Mouse (Mus musculus) brain, embryonic 14.5 days (tissue): ENCODE results near the gene Gimap8. TPM values are rescaled to one million over a fixed set of nuclear protein-coding genes. Genes with fewer than 3 reads are reported as not detected.

Experiments
- DNase-seq: peaks from one replicate; pipeline ENCODE4 v3.0.0-alpha.2; 2011; ENCODE audit warnings: low read depth
- CTCF ChIP-seq: fragments of 200-500 bp; IDR thresholded peaks from 2 replicates; pipeline ENCODE4 v1.5.1; 2012; ENCODE audit warnings: inconsistent platforms, mild to moderate bottlenecking, moderate library complexity, borderline replicate concordance; ENCODE audit not compliant: insufficient read depth, insufficient read length; ENCODE audit errors: extremely low read depth
- POLR2A ChIP-seq: fragments of 200-500 bp; IDR thresholded peaks from 2 replicates; pipeline ENCODE4 v1.6.1; 2012; ENCODE audit warnings: mild to moderate bottlenecking, inconsistent platforms, borderline replicate concordance; ENCODE audit not compliant: poor library complexity, insufficient read depth, insufficient read length, severe bottlenecking; ENCODE audit errors: extremely low read depth
- polyA plus RNA-seq: library from polyadenylated mRNA; depleted of rRNA; stranded (reverse); fragments of >200 nt; gene quantifications from 2 replicates; pipeline ENCODE4 v1.2.3, GENCODE M21; 2012; rRNA removed

The Gimap8 gene
- polyA plus RNA-seq, 1 experiment: 1.6 TPM

DNA sequence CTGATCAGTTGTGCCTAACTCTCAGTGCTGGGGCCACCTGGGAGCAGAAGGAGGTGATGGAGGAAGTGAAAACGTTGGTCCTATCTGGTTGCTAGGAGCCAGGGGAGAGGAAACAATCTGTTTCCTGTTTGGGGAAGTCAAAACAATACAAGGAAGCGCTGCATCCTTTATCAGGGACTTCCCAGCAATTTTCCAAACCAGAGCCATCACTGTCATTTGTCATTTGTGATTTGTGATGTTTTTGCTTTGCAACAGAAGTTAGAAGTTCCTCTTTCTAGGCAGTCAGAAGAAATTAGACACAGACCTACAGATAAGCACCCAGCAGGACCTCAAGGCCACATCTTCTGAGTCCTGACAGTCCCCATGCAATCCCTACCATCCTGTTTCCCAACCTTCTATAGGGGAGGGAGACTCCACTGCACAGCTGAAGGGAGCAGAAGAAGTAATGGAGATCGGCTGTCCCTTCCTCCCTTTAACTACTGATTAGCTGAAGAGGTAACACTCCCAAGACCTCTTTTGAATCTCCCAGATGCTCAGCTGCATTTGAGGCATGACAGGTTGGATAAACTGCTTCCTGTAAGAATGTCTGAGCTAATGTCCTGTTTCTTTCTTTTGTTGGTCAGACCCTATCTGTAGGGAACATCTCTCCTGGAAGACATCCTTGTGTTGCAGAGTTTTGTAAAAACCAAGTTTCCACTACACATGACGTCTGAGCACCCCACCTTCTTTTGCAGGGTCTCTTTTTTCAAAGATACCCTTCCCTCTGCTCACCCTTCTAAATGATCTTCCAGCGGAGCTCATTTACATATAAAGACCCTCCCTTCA is 53.4 kb downstream of the Gimap8 start:
- no peak for TF ChIP-seq CTCF
- TF ChIP-seq POLR2A: no peak
- no peak for DNase-seq

DNA sequence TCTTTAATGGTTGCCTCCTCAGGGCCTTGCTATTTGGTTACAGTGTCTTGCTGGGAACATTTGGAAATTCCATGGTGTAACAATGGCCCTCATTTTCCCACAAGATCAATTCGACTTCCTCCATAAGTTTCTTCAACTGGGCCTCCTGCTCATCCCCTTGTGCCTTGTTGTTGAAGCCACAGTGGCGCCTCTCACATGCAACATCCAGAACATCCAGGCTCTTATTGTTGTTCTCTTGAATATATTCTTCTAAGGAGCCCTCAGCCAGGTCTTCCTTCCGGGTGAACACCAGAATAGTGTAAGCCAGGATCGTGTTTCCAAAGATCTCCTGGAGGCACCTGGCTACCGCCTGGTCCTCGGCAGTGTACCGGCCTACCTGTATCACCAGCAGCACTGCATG is 55.1 kb downstream of the Gimap8 start:
- TF ChIP-seq POLR2A: no peak
- TF ChIP-seq CTCF: no peak

DNA sequence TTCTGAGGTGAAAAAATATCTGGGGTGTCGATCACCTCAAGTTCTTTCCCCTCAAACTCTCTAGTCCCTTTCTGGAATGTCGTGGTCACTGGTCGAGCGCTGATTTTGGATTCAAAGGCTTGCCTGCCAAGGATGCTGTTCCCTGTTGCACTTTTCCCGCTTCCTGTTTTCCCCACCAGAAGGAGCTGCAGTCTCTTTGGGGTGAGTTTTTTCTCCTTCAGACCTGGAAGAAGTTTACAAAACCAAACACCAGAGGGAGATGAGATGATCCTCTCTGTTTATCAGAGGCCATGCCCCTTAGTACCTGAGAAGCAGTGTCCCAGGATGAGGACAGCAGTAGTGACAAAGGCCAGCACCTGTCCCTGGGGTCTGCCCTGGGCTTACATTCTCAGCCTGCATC is 55.6 kb downstream of the Gimap8 start:
- TF ChIP-seq POLR2A (no peak), CTCF (no peak)

More for the DNA sequence above, 55.1 kb downstream of the Gimap8 start:
- DNase-seq: no peak

DNA sequence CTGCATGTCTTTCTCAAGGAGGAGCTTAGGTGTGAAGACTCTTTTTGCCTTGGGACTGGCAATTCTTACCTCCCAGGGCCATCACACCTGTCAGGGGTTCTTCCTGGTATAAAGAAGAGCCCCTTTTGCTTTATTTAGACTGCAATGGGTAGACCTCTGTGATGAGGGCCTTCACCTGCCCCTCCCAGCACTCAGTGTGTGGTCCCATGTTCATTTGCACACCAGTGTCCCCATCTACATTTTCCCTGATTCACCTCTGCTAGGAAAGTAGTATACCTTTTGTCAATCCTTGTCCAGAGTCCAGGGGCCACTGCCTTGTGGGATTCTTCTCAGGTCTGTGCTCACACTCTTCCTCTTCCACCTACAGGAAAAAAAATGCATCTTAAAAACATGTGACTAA is 57.1 kb downstream of the Gimap8 start:
- DNase-seq: no peak

More for the DNA sequence above, 55.6 kb downstream of the Gimap8 start:
- DNase-seq: no peak

DNA sequence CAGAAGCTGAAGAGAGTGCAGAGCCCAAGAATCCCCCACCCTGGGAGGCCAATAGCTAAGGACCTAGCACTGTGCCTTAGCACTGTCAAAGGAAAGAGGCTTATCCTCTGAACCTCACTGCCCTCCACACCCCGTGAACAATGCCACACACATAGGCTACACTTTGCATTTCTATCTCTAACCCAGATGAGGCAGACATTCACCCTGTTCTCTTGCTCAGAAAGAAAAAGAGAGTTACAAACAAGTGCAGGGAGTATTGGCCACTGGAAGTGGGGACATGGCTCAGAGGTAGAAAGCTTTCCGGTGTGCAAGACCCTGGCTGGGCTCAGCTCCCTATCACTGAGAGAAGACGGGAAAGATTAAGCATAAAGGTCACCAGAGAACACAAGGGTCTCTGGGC is 59.1 kb downstream of the Gimap8 start:
- TF ChIP-seq POLR2A: no peak
- TF ChIP-seq CTCF: no peak
- no peak for DNase-seq

More for the DNA sequence above, 57.1 kb downstream of the Gimap8 start:
- TF ChIP-seq CTCF (no peak), POLR2A (no peak)

Other genes with a start within 250 kb of the Gimap8 start
- 33.5 and 37.0 TPM in 2 replicates for gene Zfp467, start 201.4 kb upstream of the Gimap8 start, polyA plus RNA-seq
- gene Sspo, start 199.0 kb upstream of the Gimap8 start, polyA plus RNA-seq: 1.3 and 1.7 TPM in 2 replicates
- 220 and 228 TPM in 2 replicates for gene Atp6v0e2, start 109.6 kb upstream of the Gimap8 start, polyA plus RNA-seq
- 31.3 and 35.6 TPM in 2 replicates for gene Lrrc61, start 92.4 kb upstream of the Gimap8 start, polyA plus RNA-seq
- 2.8 and 3.1 TPM in 2 replicates for gene Rarres2, start 74.4 kb upstream of the Gimap8 start, polyA plus RNA-seq
- not detected in 2 replicates for gene Gm45021, start 57.6 kb upstream of the Gimap8 start, polyA plus RNA-seq
- gene Repin1, start 53.4 kb upstream of the Gimap8 start, polyA plus RNA-seq: 60.0 and 69.2 TPM in 2 replicates
- gene Gm44965, start 53.3 kb upstream of the Gimap8 start, polyA plus RNA-seq: not detected in 2 replicates
- gene Zfp775, start 45.2 kb upstream of the Gimap8 start, polyA plus RNA-seq: 14.6 and 15.0 TPM in 2 replicates
- 11.0 and 14.0 TPM in 2 replicates for gene AI854703, start 20.5 kb upstream of the Gimap8 start, polyA plus RNA-seq
- 1.6 and 1.7 TPM in 2 replicates for gene Gimap9, start 28.9 kb downstream of the Gimap8 start, polyA plus RNA-seq
- gene Gimap4, start 37.3 kb downstream of the Gimap8 start, polyA plus RNA-seq: 1.2 and 1.6 TPM in 2 replicates
- 3.5 and 5.2 TPM in 2 replicates for gene Gimap6, start 61.0 kb downstream of the Gimap8 start, polyA plus RNA-seq
- 0.40 TPM in 1 of 2 replicates, not detected in the other for gene Gm28053, start 71.4 kb downstream of the Gimap8 start, polyA plus RNA-seq
- gene Gimap7, start 71.4 kb downstream of the Gimap8 start, polyA plus RNA-seq: not detected in 2 replicates
- gene Gimap1, start 91.8 kb downstream of the Gimap8 start, polyA plus RNA-seq: 1.0 and 2.2 TPM in 2 replicates
- 0.87 and 1.2 TPM in 2 replicates for gene Gimap5, start 99.0 kb downstream of the Gimap8 start, polyA plus RNA-seq
- not detected in 2 replicates for gene Gimap3, start 123.6 kb downstream of the Gimap8 start, polyA plus RNA-seq
- gene Tmem176a, start 193.7 kb downstream of the Gimap8 start, polyA plus RNA-seq: 12.7 and 14.0 TPM in 2 replicates
- gene Tmem176b, start 194.3 kb downstream of the Gimap8 start, polyA plus RNA-seq: 92.9 and 101 TPM in 2 replicates
- gene Aoc1, start 225.7 kb downstream of the Gimap8 start, polyA plus RNA-seq: 0.03 and 0.04 TPM in 2 replicates